Mouse (Mus musculus) left cerebral cortex, adult 8-10 months (tissue): Measurements from ENCODE around the gene Kif13a. TPM values are rescaled to one million over a fixed set of nuclear protein-coding genes. Genes with fewer than 3 reads are reported as not detected.

Experiments used
- DNase-seq, 2 experiments: peaks; one replicate each; pipeline ENCODE4 v3.0.0; 2022; ENCODE audit warnings: low spot score in 2 of 2
- total RNA-seq, 4 experiments: library from RNA; stranded (reverse); gene quantifications; 2 replicates each; pipeline ENCODE4 v1.2.4; 2022

The Kif13a gene
- total RNA-seq, 4 experiments from 2014 or later: 25.6 to 27.6 (median 26.7) TPM

GRCm38 (mm10) chr13:46779831-46780230, 149.8 kb downstream of the Kif13a start:
- DNase-seq: peak in 1 of 2 experiments; percentile 23

DNA sequence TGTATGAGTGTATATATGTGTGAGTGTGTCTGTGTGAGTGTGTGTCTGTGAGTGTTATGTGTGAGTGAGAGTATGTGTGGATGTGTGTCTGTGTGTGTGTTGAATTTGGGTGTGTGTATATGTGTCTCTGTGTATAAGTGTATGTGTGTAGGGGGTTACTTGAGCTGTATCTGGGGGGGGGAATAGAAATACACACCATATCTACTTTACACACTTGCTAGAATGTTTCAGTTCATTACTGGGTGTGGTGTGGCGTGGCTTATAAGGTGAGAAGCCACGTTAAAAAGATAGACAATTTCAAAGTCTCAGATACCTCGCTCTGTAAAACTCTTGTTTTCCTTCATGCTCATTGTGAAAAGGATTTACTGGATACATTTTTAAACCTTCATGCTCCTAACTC, 152.2 kb downstream of the Kif13a start:
- no peak for DNase-seq

GRCm38 (mm10) chr13:46776636-46777305, 152.9 kb downstream of the Kif13a start:
- DNase-seq: no peak

GRCm38 (mm10) chr13:46774998-46775397, 154.7 kb downstream of the Kif13a start:
- DNase-seq: no peak

- DNase-seq: no peak
These were observed 157.1 kb downstream of the Kif13a start for GRCm38 (mm10) chr13:46772581-46772980.

DNA sequence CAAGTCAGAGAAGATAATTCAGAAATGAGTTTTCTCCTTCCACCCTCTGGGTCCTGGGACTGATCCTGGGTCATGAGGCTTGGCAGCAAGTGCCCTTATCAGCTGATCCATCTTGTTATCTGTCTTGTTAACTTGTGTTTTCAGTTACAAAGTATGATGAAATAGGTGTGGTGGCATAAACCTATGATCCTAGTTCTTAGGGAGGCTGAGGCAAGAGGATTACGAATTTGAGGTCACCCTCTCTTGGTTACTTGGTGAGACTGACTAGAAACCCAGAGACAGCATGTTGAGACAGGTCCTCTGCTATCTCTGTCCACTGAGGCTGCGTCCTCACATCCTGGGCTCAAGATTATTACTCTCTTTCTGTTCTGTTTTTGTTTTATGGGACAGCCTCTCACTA, 164.3 kb downstream of the Kif13a start:
- no peak for DNase-seq

DNA sequence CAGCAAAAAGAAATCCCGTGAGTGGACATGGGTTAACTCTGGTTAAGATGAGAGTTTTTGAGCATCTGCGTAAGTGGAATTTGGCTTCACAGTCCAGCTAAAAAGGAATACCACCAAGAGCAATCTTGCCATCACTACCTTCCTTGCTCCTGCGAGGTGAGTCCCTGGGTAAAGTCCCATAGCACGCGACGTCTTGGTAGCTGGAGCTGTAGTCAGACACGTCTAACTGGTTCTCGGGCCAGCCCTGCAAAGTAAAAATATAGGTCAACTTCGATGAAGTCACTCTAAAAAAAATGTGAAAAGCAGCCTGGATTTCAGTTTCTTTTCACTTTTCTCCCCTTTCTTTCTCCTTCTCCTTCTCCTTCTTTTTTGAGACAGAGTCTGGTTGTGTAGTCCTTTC, 166.5 kb downstream of the Kif13a start:
- no peak for DNase-seq

- no peak for DNase-seq
These were observed 168.7 kb downstream of the Kif13a start for GRCm38 (mm10) chr13:46760921-46761320.

- DNase-seq: no peak
These were observed 170.3 kb downstream of the Kif13a start for GRCm38 (mm10) chr13:46759281-46759809.

DNA sequence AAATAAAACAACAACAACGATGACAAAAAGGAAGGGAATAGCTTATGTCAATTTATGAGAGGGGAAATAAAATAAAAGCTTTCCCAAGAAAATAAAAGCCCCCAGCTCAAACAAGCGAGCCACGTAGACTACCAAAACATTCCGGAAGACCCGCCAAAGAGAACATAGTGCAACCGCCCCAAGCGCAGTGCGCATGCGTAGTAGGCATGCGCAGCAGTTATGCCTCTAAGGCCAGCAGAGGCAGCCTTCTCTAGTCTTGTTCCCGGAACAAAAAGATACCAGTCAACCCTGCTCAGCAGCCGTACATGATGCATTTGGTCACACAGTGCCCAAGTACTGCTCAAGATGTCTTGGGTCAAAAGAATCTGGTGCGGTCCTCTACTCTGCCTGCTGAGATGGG, 171.0 kb downstream of the Kif13a start:
- DNase-seq: no peak

GRCm38 (mm10) chr13:46757946-46758345, 171.7 kb downstream of the Kif13a start:
- DNase-seq: no peak

DNA sequence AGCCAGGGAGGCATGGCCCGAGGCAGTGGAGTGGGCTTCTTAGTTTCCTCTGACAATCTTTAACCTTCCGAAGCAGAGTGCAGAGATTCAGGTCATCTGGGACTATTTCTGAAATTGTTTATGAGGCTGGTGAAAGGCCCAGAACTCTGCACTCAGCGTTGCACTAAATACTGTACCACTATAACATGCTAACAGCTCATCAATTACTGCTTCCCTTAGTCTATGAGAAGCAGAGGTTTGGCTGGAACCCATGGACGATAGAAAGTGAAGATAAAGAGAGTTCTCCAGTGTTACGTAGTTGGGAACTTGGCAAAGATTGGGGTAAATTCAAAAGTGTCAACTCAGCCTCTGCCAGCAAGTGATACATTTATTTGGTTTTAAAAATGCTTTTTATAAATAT, 176.4 kb downstream of the Kif13a start:
- DNase-seq: no peak

- DNase-seq: no peak
These were observed 177.0 kb downstream of the Kif13a start for GRCm38 (mm10) chr13:46752566-46753229.

DNA sequence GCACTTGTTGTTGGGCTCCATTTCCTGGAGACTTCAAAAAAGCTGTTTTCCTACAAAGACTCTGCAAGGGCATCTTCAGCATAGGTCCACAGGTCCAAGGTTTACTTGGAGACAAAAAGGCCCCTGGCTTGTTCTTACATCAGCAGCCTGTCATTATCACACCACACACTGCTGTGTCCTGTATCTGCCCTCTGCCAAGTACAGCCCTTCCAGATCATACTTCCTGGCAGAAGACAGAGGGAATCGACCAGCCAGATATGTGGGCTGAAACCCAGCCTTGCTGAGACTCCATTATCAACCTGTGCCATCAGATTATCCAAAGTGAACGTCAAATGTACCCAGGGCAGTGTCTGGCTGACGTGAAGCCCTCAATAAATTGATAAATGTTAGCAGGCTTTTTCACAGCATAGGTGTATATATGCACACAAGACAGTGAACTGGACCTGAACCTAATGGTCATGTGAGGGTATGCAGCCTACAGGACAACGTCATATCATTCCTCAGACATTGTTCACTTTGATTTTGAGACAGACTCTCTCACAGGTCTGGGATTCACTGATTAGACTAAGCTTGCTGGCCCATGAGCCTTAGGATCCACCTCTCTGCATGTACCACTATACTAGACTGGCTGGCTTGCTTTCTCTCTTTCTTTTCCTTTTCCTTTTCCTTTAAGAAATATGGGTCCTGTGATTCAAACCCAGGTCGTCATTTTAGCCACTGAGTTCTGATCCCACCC, 181.4 kb downstream of the Kif13a start:
- DNase-seq: no peak

- DNase-seq: no peak
These were observed 185.8 kb downstream of the Kif13a start for GRCm38 (mm10) chr13:46743821-46744220.

- DNase-seq: peak in 1 of 2 experiments; percentile 30
These were observed 187.3 kb downstream of the Kif13a start for GRCm38 (mm10) chr13:46742367-46742766.

- DNase-seq: no peak
These were observed 190.2 kb downstream of the Kif13a start for GRCm38 (mm10) chr13:46739426-46739825.

DNA sequence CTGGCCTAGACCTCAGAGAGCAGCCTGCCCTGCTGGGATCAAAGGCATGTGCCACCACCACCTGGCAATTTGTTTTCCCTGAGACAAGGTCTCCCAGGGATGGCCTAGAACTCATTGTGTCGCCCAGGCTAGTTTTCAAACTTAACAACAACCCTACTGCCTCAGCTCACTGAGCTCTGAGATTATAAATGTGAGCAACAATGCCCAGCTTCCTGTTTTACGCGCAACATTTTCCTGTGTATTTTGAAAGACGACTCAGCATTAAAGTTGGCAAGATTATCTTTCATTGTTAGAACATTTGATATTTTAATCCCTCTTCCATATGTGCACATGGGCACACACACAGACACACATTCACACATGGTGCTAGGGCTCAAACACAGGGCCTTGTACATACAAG, 192.2 kb downstream of the Kif13a start:
- no peak for DNase-seq

DNA sequence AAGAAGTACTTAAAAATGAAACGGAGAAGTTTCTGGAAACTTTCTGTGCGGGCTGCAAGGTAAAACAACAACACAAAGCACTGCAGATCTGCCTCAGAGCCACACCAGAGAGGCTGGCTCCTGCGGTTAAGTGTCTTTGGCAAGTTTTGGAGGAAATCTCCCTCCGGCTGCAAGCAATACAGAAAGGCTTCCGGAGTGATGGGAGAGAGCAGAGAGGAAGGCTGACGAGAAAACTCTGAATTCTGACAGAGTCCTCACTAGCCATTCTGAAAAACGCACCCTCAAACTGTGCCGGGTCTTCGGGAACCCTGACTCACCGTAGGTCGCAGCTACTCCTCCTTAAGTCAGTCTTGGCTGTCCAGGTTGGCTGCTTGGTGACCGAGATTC, 193.2 kb downstream of the Kif13a start:
- DNase-seq: no peak

DNA sequence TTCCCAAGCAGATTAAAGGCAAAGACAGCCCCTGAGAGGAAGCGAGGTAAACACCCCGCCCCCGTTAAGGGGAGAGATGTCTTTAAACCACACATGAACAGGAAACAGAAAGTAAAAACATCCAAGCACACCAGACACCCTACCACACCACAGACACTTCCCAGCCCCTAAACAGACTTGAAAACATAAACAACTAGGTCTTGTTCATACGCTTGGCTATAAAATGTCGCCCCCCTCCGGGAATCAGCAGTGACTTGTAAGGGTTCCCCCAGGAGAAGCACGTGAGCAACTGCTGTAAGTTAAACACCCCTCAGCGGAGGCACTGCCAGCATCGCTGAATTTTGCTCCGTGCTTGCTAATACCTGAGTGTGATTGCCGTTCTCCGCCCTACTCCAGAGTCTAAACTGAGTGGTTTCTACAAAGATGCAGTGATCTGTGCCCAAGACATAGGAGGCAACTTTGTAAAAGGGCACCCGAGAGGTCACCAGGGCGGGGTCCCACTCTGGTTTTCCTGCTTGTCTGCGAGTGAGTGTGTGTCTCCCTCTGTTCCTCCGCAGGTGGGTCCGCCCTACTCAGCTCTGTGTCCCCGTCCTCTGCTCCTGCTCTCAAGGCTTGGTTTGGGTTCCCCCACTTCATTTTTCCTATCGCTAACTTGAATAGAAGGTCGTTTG, 193.7 kb downstream of the Kif13a start:
- DNase-seq: peak in 1 of 2 experiments; percentile 21

DNA sequence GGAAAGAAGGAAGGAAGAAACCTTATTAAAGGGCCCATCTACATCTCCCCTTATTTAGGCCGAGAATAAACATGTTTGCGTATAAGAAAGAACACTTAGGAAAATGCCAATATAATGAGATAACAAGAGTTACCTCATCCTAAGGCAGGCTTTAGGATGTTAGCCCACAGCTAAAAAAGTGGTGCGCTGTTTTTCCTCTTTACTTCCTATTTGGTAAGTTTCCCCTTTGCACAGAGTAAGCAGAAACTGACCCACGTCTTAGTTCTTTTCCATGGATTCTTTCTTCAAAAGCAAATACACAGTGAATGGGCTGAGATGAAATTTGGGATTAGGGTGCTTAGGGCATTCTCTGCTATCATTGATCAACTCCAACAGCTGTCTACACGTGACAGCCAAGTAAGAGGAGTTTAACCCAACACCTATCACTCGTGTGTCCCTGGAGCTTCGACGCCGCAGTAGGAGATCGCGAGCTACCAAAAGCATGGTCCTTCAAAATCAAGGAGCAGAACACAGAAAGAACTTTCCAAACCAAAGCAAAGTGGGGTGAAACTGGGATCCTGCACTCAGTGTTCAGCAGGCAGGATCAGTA, 194.4 kb downstream of the Kif13a start:
- no peak for DNase-seq
